Mouse (Mus musculus): ENCODE results near the gene Pex7. TPM values are rescaled to one million over a fixed set of nuclear protein-coding genes. Genes with fewer than 3 reads are reported as not detected.

Gene Pex7
- polyA plus RNA-seq, 1 experiment = 26.1 TPM

DNA sequence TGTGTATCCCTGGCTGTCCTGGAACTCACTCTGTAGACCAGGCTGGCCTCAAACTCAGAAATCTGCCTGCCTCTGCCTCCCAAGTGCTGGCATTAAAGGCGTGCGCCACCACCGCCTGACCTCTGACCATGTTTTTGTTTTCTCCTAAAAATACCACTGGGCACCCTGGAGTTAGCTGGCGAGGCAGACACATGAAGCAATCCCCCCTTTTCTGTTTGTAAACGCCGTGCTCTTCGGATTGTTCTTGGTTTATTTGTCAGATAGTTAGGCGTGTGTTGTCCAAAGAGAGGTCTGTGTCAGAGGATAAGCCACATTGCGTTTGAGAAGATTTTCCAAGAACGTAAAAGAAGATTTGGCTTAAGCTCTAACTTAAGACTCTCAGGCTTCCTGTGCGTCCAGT, 40.9 kb upstream of the Pex7 start:
- Histone ChIP-seq H3K27ac (ENCODE audit: control insufficient read depth, insufficient read depth, low read length) (no peak overlapping the region), H3K27me3 (ENCODE audit: control insufficient read depth, insufficient read depth, low read length) (no peaks in the 10 kb centered on the region), H3K4me3 (ENCODE audit: control insufficient read depth, insufficient read depth, low read length) (no peak overlapping the region), H3K36me3 (ENCODE audit: control insufficient read depth, insufficient read depth, low read length) (no peaks in the 10 kb centered on the region), H3K4me1 (replicated peaks; ENCODE audit: control insufficient read depth, insufficient read depth, low read length) (no peaks in the 10 kb centered on the region; the same call in 1 of the 2 replicates)
- TF ChIP-seq POLR2A (IDR thresholded peaks at IDR 0.05; ENCODE audit: control insufficient read depth, extremely low read depth, insufficient read depth, low read length, poor library complexity) = no peak
- TF ChIP-seq CTCF (IDR thresholded peaks at IDR 0.05; ENCODE audit: borderline replicate concordance, control insufficient read depth, extremely low read depth, insufficient read depth, low read length, poor library complexity) = no peak
- WGBS = 96% methylated on average over 11 of the region's 11 CpGs
- no peak for DNase-seq

DNA sequence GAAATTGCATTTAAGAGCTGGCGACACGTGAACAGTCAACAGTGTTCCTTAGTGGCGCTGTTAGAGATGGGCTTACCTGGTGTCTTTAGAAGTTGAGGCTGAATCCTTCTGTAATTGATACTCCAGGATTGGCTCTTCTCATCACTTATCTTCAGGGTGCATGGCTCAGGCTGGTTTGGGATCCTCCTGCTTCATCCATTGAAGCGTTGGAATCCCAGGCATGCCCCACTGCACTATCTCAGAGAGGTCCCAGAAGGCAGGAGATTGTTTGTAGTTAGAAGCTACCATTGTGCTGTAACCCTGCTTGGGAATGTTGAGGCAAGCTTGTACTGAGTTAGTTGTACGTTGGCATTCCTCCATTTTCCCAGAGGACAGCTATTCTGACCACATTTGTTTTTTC, 40.4 kb upstream of the Pex7 start:
- Histone ChIP-seq H3K4me3 (ENCODE audit: control insufficient read depth, insufficient read depth, low read length) (no peak overlapping the region), H3K27ac (ENCODE audit: control insufficient read depth, insufficient read depth, low read length) (no peak overlapping the region), H3K4me1 (replicated peaks; ENCODE audit: control insufficient read depth, insufficient read depth, low read length) (no peaks in the 10 kb centered on the region), H3K27me3 (ENCODE audit: control insufficient read depth, insufficient read depth, low read length) (no peaks in the 10 kb centered on the region), H3K36me3 (ENCODE audit: control insufficient read depth, insufficient read depth, low read length) (no peaks in the 10 kb centered on the region)
- WGBS = 98% methylated on average over 5 of the region's 5 CpGs
- TF ChIP-seq POLR2A (IDR thresholded peaks at IDR 0.05; ENCODE audit: control insufficient read depth, extremely low read depth, insufficient read depth, low read length, poor library complexity) (no peak), CTCF (IDR thresholded peaks at IDR 0.05; ENCODE audit: borderline replicate concordance, control insufficient read depth, extremely low read depth, insufficient read depth, low read length, poor library complexity) (no peak)
- DNase-seq = no peak

DNA sequence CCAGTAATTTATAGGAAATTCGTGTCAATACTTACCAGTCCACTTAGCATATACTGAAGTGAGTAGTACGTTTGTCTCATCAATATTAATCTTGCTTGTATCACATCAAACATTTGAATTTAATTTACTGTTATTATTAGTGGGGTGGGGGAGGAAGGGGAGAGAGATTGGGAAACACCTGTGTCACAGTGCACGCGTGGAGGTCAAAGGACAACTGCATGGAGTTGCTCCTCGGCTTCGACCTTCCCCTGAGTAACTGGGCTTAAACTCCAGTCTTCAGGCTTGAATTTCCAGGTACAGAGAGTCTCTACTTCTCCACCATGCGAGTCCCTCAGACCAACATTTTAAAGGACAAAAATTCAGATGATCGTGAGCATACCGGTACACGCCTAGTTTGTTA, 40.0 kb upstream of the Pex7 start:
- no peaks in the 10 kb centered on the region for H3K27me3 ChIP-seq (ENCODE audit: control insufficient read depth, insufficient read depth, low read length)
- H3K27ac ChIP-seq (ENCODE audit: control insufficient read depth, insufficient read depth, low read length) = no peak overlapping the region
- TF ChIP-seq POLR2A (IDR thresholded peaks at IDR 0.05; ENCODE audit: control insufficient read depth, extremely low read depth, insufficient read depth, low read length, poor library complexity) = no peak
- no peak for TF ChIP-seq CTCF (IDR thresholded peaks at IDR 0.05; ENCODE audit: borderline replicate concordance, control insufficient read depth, extremely low read depth, insufficient read depth, low read length, poor library complexity)
- DNase-seq = no peak
- H3K36me3 ChIP-seq (ENCODE audit: control insufficient read depth, insufficient read depth, low read length) = no peaks in the 10 kb centered on the region
- H3K4me3 ChIP-seq (ENCODE audit: control insufficient read depth, insufficient read depth, low read length) = no peak overlapping the region
- no peaks in the 10 kb centered on the region for H3K4me1 ChIP-seq (replicated peaks; ENCODE audit: control insufficient read depth, insufficient read depth, low read length)
- 96% methylated on average over 10 of the region's 10 CpGs for WGBS

DNA sequence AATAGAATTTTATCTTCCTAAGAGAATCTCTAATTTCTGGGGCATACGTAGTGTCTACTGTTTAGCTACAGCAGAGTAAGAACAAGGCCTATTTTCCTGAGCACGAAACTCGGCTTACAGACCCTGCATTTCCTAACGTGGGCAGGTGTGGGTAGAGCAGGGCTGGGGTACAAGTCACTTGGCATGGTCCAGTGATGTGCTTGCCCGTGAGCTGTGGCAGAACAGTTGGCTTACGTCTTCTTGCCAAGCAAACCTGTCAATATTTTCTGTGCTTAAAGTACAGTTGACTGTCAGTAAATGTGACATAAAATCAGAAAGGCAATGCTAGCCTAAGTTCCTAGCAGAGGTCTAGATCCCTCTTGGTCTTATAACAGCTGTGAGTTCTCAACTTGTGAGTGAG, 39.2 kb upstream of the Pex7 start:
- Histone ChIP-seq H3K27me3 (ENCODE audit: control insufficient read depth, insufficient read depth, low read length) (no peaks in the 10 kb centered on the region), H3K4me3 (ENCODE audit: control insufficient read depth, insufficient read depth, low read length) (no peak overlapping the region), H3K4me1 (replicated peaks; ENCODE audit: control insufficient read depth, insufficient read depth, low read length) (no peaks in the 10 kb centered on the region), H3K27ac (ENCODE audit: control insufficient read depth, insufficient read depth, low read length) (no peak overlapping the region), H3K36me3 (ENCODE audit: control insufficient read depth, insufficient read depth, low read length) (no peaks in the 10 kb centered on the region)
- TF ChIP-seq POLR2A (IDR thresholded peaks at IDR 0.05; ENCODE audit: control insufficient read depth, extremely low read depth, insufficient read depth, low read length, poor library complexity) (no peak), CTCF (IDR thresholded peaks at IDR 0.05; ENCODE audit: borderline replicate concordance, control insufficient read depth, extremely low read depth, insufficient read depth, low read length, poor library complexity) (no peak)
- no peak for DNase-seq
- WGBS = 96% methylated on average over 6 of the region's 6 CpGs

DNA sequence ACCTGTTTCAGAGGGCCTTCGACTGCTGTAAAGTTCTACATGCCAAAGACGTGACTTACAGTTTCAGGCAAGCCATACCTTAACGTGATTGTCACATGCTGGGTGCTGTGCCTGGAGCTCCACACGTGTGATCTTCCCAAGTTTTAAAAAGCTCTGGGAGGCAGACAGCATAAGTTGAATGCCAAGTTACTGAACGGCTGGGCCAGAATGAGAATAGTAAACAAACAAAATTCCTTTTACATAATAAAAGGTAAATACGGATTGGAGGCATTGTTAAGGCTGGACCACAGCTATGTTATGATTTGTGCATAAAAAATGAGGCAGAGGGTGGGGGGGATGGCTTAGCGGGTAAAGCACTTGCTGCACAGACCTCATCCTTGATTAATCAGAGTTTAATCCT, 38.2 kb upstream of the Pex7 start:
- TF ChIP-seq POLR2A (IDR thresholded peaks at IDR 0.05; ENCODE audit: control insufficient read depth, extremely low read depth, insufficient read depth, low read length, poor library complexity) = no peak
- Histone ChIP-seq H3K36me3 (ENCODE audit: control insufficient read depth, insufficient read depth, low read length) (no peaks in the 10 kb centered on the region), H3K4me1 (replicated peaks; ENCODE audit: control insufficient read depth, insufficient read depth, low read length) (peaks cover 5% of the 10 kb centered on the region), H3K27ac (ENCODE audit: control insufficient read depth, insufficient read depth, low read length) (no peak overlapping the region), H3K4me3 (ENCODE audit: control insufficient read depth, insufficient read depth, low read length) (no peak overlapping the region), H3K27me3 (ENCODE audit: control insufficient read depth, insufficient read depth, low read length) (no peaks in the 10 kb centered on the region)
- DNase-seq = no peak
- WGBS = 97% methylated on average over 7 of the region's 7 CpGs

DNA sequence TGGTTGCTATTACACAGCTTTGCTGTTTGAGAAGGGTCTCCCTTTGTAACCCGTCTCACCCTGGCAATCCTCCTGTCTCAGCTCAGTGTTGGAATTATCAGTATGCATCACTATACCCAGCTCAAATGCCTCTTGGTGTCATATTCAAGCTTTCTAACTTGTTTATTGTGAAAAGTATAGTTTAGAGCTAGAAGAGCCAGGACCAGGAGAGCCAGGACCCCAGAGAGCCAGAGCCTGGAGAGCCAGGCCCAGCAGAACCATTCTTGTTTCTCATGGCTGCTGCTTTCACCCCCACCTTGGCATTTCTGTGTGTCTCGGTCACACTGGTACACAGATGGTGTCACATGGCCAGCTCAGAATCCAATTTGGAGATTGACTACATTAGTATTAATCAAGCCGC, 35.1 kb upstream of the Pex7 start:
- no peaks in the 10 kb centered on the region for H3K27me3 ChIP-seq (ENCODE audit: control insufficient read depth, insufficient read depth, low read length)
- no peak overlapping the region for H3K27ac ChIP-seq (ENCODE audit: control insufficient read depth, insufficient read depth, low read length)
- 98% methylated on average over 3 of the region's 3 CpGs for whole genome bisulfite sequencing
- H3K4me1 ChIP-seq (replicated peaks; ENCODE audit: control insufficient read depth, insufficient read depth, low read length) = peaks cover 21% of the 10 kb centered on the region
- no peaks in the 10 kb centered on the region for H3K36me3 ChIP-seq (ENCODE audit: control insufficient read depth, insufficient read depth, low read length)
- no peak for DNase-seq
- no peak for TF ChIP-seq POLR2A (IDR thresholded peaks at IDR 0.05; ENCODE audit: control insufficient read depth, extremely low read depth, insufficient read depth, low read length, poor library complexity)
- TF ChIP-seq CTCF (IDR thresholded peaks at IDR 0.05; ENCODE audit: borderline replicate concordance, control insufficient read depth, extremely low read depth, insufficient read depth, low read length, poor library complexity) = no peak
- no peak overlapping the region for H3K4me3 ChIP-seq (ENCODE audit: control insufficient read depth, insufficient read depth, low read length)

DNA sequence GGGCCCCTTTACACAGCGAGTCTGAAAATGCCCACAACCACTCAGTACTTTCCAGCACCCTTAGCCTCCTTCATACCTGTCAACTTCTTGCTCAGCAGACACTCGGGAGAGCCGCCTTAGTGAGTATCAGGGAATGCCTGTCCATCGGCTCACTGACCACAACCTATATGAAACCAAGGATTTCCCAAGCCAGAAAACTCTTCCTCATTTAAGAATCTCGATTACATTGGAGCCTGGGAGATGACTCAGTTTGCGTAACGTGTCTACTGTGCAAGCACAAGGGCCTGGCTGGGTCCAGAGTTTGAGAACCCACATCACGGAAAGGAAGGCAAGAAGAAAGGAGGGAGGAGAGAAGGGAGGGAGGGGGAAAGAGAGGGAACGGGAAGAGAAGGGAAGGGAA, 34.4 kb upstream of the Pex7 start:
- TF ChIP-seq CTCF (IDR thresholded peaks at IDR 0.05; ENCODE audit: borderline replicate concordance, control insufficient read depth, extremely low read depth, insufficient read depth, low read length, poor library complexity) (no peak), POLR2A (IDR thresholded peaks at IDR 0.05; ENCODE audit: control insufficient read depth, extremely low read depth, insufficient read depth, low read length, poor library complexity) (no peak)
- H3K4me1 ChIP-seq (replicated peaks; ENCODE audit: control insufficient read depth, insufficient read depth, low read length) = peaks cover 21% of the 10 kb centered on the region
- no peak for DNase-seq
- H3K4me3 ChIP-seq (ENCODE audit: control insufficient read depth, insufficient read depth, low read length) = no peak overlapping the region
- no peaks in the 10 kb centered on the region for H3K27me3 ChIP-seq (ENCODE audit: control insufficient read depth, insufficient read depth, low read length)
- 90% methylated on average over 9 of the region's 9 CpGs for WGBS
- no peaks in the 10 kb centered on the region for H3K36me3 ChIP-seq (ENCODE audit: control insufficient read depth, insufficient read depth, low read length)
- H3K27ac ChIP-seq (ENCODE audit: control insufficient read depth, insufficient read depth, low read length) = no peak overlapping the region
